Mouse (Mus musculus) hindbrain, embryonic 12.5 days (tissue): ENCODE data around the gene Phactr2. TPM values are rescaled to one million over a fixed set of nuclear protein-coding genes. Genes with fewer than 3 reads are reported as not detected.

Experiments used
- ATAC-seq: fragments of 200-750 bp; cut with Nextera tagmentation; 2 replicates; pipeline ENCODE4 v1.8.0; 2017; ENCODE audit warnings: moderate TSS enrichment; ENCODE audit not compliant: low FRiP score
- H3K27ac ChIP-seq: fragments of 300-500 bp; sonication (generic); 2 replicates; pipeline ENCODE4 v1.5.1; 2016; ENCODE audit warnings: mild to moderate bottlenecking
- H3K27me3 ChIP-seq: fragments of 300-500 bp; sonication (generic); 2 replicates; pipeline ENCODE4 v1.6.1; 2016; ENCODE audit warnings: mild to moderate bottlenecking
- H3K36me3 ChIP-seq: fragments of 300-500 bp; sonication (generic); 2 replicates; pipeline ENCODE4 v1.6.1; 2016; ENCODE audit warnings: mild to moderate bottlenecking
- H3K4me1 ChIP-seq: fragments of 300-500 bp; sonication (generic); 2 replicates; pipeline ENCODE4 v1.6.1; 2016
- H3K4me2 ChIP-seq: fragments of 300-500 bp; sonication (generic); replicated peaks from 2 replicates; pipeline ENCODE4 v1.6.1; 2016; ENCODE audit warnings: mild to moderate bottlenecking
- H3K4me3 ChIP-seq: fragments of 300-500 bp; sonication (generic); 2 replicates; pipeline ENCODE4 v1.5.1; 2016; ENCODE audit warnings: mild to moderate bottlenecking
- H3K9ac ChIP-seq: fragments of 300-500 bp; sonication (generic); 2 replicates; pipeline ENCODE4 v1.6.1; 2016; ENCODE audit warnings: mild to moderate bottlenecking, moderate library complexity
- H3K9me3 ChIP-seq: fragments of 300-500 bp; sonication (generic); replicated peaks from 2 replicates; pipeline ENCODE4 v1.6.1; 2016; ENCODE audit warnings: mild to moderate bottlenecking
- WGBS: fragments of 180-500 bp; shearing (Covaris S2); methylation state at CpG from one replicate; pipeline ENCODE4 v1.1.7; 2016; 5-methylcytosine and 5-hydroxymethylcytosine counted together
- polyA plus RNA-seq: library from polyadenylated mRNA; unstranded; fragments of >200 nt; fragmentation: Nextera tagmentation; extraction: Ambion mirVana; gene quantifications from 2 replicates; pipeline ENCODE4 v1.2.1, GENCODE M21; 2016

The Phactr2 gene
- polyA plus RNA-seq, 1 experiment from 2014 or later = 14.5 TPM

DNA sequence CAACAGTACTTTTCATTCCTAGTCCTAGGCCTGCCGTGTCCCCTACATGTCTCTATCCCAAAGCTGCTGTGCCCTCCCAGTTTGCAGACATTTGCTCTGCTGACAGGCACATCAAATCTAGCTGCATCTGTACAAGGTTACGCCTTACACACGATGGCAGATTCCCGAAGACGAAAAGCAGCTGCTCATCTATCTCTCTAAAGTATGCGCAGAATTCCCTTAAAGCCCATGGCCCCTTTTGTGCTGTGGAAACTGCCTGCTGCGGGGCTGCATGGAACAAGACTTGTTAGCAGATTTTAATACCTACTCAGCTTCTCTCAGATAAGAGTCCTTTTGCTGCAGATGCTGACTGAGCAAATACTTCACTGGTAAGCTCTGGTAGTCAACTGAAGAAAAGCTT lies 294.0 kb downstream of the Phactr2 start:
- 86% methylated on average over 7 of the region's 7 CpGs for WGBS
- H3K4me2 ChIP-seq = no peak overlapping the region
- no peaks in the 10 kb centered on the region for H3K4me1 ChIP-seq
- H3K27me3 ChIP-seq = no peaks in the 10 kb centered on the region
- no peak for ATAC-seq
- H3K9me3 ChIP-seq = no peaks in the 10 kb centered on the region
- H3K4me3 ChIP-seq = no peak overlapping the region
- no peak overlapping the region for H3K9ac ChIP-seq
- H3K27ac ChIP-seq = no peak overlapping the region
- peaks cover 82% of the 10 kb centered on the region for H3K36me3 ChIP-seq

DNA sequence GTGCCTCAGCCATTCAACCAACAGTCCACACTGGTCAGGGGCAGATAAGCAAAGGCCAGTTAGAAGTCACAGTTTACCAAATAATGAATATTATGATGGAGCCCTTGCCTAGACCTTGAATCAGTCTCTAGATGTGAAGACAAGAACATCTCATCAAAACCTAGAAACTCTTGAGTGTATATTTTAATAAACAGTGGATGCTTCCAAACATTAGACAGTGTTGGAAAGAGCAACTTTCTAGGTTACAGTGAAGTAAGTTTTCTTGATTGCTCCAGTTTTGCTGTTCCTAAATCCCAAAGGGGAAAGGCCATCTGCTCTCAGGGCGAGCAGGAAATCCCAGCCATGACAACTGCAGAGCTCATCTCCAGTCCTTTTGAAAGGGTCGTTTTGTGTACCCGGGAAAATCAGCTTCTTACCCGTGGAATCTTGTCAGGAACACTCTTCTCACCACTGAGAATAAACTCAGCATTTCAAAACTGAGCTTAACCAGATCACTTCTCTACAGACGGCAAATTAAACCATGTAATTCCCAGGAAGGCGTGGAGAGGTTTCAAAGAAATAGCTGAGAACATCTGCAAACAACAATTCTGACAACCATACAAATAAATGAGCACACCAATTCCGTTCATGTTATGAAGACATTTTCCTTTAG lies 296.1 kb downstream of the Phactr2 start, which contains the start of gene Zc2hc1b:
Gene Zc2hc1b, minus strand, starts transcription at position 51 of the 652 bp plus-strand sequence.
- no peaks in the 10 kb centered on the region for H3K4me1 ChIP-seq
- 70% methylated on average over 7 of the region's 7 CpGs for WGBS
- no peaks in the 10 kb centered on the region for H3K9me3 ChIP-seq
- H3K27ac ChIP-seq = no peak within 1 kb of the TSS
- H3K27me3 ChIP-seq = no peaks in the 10 kb centered on the region
- H3K9ac ChIP-seq = no peak within 1 kb of the TSS
- H3K36me3 ChIP-seq = peaks cover 68% of the 10 kb centered on the region
- H3K4me2 ChIP-seq = no peak within 1 kb of the TSS
- no peak for ATAC-seq
- no peak within 1 kb of the TSS for H3K4me3 ChIP-seq

GRCm38 (mm10) chr10:13175866-13176265 lies 298.3 kb downstream of the Phactr2 start:
- no peaks in the 10 kb centered on the region for H3K9me3 ChIP-seq
- H3K36me3 ChIP-seq = peaks cover 47% of the 10 kb centered on the region
- H3K27me3 ChIP-seq = no peaks in the 10 kb centered on the region
- WGBS = 94% methylated on average over 7 of the region's 7 CpGs
- H3K9ac ChIP-seq = no peak overlapping the region
- no peak for ATAC-seq
- peaks cover 6% of the 10 kb centered on the region for H3K4me1 ChIP-seq
- H3K4me3 ChIP-seq = no peak overlapping the region
- no peak overlapping the region for H3K4me2 ChIP-seq
- no peak overlapping the region for H3K27ac ChIP-seq

DNA sequence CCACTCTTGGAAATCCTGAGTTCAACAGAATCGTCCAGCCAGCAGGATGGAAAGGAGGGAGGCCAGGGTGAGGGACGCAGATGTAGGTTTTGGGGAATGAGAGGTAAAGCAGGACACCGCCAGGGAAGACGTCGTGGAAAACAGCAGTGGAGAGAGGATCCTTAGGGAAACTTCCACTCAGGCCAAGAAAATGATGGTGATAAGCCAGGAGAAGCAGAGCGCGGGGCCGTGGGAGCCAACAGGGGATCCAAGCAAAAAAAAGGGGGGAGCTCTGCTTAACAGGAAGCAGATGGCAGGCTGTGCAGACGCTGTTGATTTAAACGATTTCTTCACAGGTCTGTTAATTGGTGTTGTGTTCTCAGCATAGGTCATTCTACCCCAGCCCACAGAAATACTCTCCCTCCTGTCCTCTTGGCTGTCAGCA lies 301.4 kb downstream of the Phactr2 start:
- H3K27me3 ChIP-seq = no peaks in the 10 kb centered on the region
- no peak overlapping the region for H3K27ac ChIP-seq
- no peaks in the 10 kb centered on the region for H3K9me3 ChIP-seq
- peaks cover 19% of the 10 kb centered on the region for H3K36me3 ChIP-seq
- no peak; the same call in 1 of the 2 replicates for ATAC-seq
- H3K4me2 ChIP-seq = no peak overlapping the region
- peaks cover 8% of the 10 kb centered on the region for H3K4me1 ChIP-seq
- no peak overlapping the region for H3K4me3 ChIP-seq
- WGBS = 48% methylated on average over 10 of the region's 10 CpGs
- no peak overlapping the region for H3K9ac ChIP-seq

- WGBS = 67% methylated on average over 2 of the region's 2 CpGs
- H3K27ac ChIP-seq = no peak overlapping the region
- no peak overlapping the region for H3K9ac ChIP-seq
- H3K4me1 ChIP-seq = peaks cover 8% of the 10 kb centered on the region
- no peak overlapping the region for H3K4me3 ChIP-seq
- no peak for ATAC-seq
- H3K27me3 ChIP-seq = no peaks in the 10 kb centered on the region
- no peak overlapping the region for H3K4me2 ChIP-seq
- H3K36me3 ChIP-seq = peaks cover 6% of the 10 kb centered on the region; the same call in 1 of the 2 replicates
- H3K9me3 ChIP-seq = no peaks in the 10 kb centered on the region
These were observed 302.8 kb downstream of the Phactr2 start for GRCm38 (mm10) chr10:13171461-13171860.

- H3K4me1 ChIP-seq = peaks cover 8% of the 10 kb centered on the region
- no peak overlapping the region for H3K27ac ChIP-seq
- no peak overlapping the region for H3K9ac ChIP-seq
- WGBS = 45% methylated on average over 12 of the region's 12 CpGs
- ATAC-seq = 0 out of 2 replicates have a peak, but pooled peaks have one; percentile 29
- H3K4me2 ChIP-seq = no peak overlapping the region
- no peaks in the 10 kb centered on the region for H3K9me3 ChIP-seq
- H3K27me3 ChIP-seq = no peaks in the 10 kb centered on the region
- no peak overlapping the region for H3K4me3 ChIP-seq
- H3K36me3 ChIP-seq = peaks cover under 1% of the 10 kb centered on the region; the same call in 1 of the 2 replicates
These were observed 303.3 kb downstream of the Phactr2 start for GRCm38 (mm10) chr10:13170739-13171448.

- no peak overlapping the region for H3K4me2 ChIP-seq
- no peak overlapping the region for H3K4me3 ChIP-seq
- H3K9ac ChIP-seq = no peak overlapping the region
- peaks cover 6% of the 10 kb centered on the region; the same call in 1 of the 2 replicates for H3K9me3 ChIP-seq
- 83% methylated on average over 5 of the region's 5 CpGs for WGBS
- no peak overlapping the region for H3K27ac ChIP-seq
- H3K36me3 ChIP-seq = no peaks in the 10 kb centered on the region
- ATAC-seq = no peak
- peaks cover 8% of the 10 kb centered on the region for H3K4me1 ChIP-seq
- no peaks in the 10 kb centered on the region for H3K27me3 ChIP-seq
These were observed 305.8 kb downstream of the Phactr2 start for GRCm38 (mm10) chr10:13168461-13168860.

DNA sequence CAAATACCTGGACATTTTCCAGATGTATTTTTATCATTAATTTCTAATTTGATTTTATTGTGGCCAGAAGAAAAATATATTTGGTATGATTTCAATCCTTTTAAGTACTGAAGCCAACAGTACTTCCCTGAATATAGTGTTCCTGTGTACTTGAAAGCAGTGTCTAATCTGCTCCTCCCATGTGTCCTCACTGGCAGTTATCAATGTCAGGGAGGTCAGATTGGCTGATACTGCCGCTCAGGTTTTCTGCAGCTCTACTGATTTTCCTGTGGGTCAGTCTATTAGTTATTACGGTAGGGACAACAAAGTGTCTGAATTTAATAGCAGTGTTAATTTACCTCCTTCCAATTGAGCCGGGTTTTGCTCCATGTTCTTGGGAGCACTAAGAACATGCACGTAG lies 312.2 kb downstream of the Phactr2 start:
- no peak overlapping the region for H3K4me2 ChIP-seq
- H3K4me1 ChIP-seq = no peaks in the 10 kb centered on the region
- no peak for ATAC-seq
- H3K9me3 ChIP-seq = peaks cover 6% of the 10 kb centered on the region; the same call in 1 of the 2 replicates
- 88% methylated on average over 4 of the region's 4 CpGs for WGBS
- no peaks in the 10 kb centered on the region for H3K36me3 ChIP-seq
- H3K27ac ChIP-seq = no peak overlapping the region
- no peak overlapping the region for H3K4me3 ChIP-seq
- H3K9ac ChIP-seq = no peak overlapping the region
- H3K27me3 ChIP-seq = no peaks in the 10 kb centered on the region

- 89% methylated on average over 4 of the region's 4 CpGs for WGBS
- Histone ChIP-seq H3K4me2 (no peak overlapping the region), H3K9ac (no peak overlapping the region), H3K27ac (no peak overlapping the region), H3K9me3 (peaks cover 6% of the 10 kb centered on the region; the same call in 1 of the 2 replicates), H3K36me3 (no peaks in the 10 kb centered on the region), H3K4me3 (no peak overlapping the region), H3K27me3 (no peaks in the 10 kb centered on the region), H3K4me1 (no peaks in the 10 kb centered on the region)
- ATAC-seq = no peak
These were observed 313.3 kb downstream of the Phactr2 start for GRCm38 (mm10) chr10:13160913-13161312.

Other genes with a start within 250 kb of the Phactr2 start
- gene Fuca2, start 25.1 kb upstream of the Phactr2 start, polyA plus RNA-seq = 30.9 and 31.5 TPM in 2 replicates
- gene Adat2, start 78.5 kb upstream of the Phactr2 start, polyA plus RNA-seq = 2.9 and 3.8 TPM in 2 replicates
- 24.2 and 25.8 TPM in 2 replicates for gene Pex3, start 78.7 kb upstream of the Phactr2 start, polyA plus RNA-seq